Mouse (Mus musculus) neural tube, embryonic 12.5 days (tissue): ENCODE data around the gene Ppp4r2. TPM values are rescaled to one million over a fixed set of nuclear protein-coding genes. Genes with fewer than 3 reads are reported as not detected.

ENCODE experiments used
- ATAC-seq: fragments of 200-750 bp; cut with Nextera tagmentation; 2 replicates; pipeline ENCODE4 v1.8.0; 2017; ENCODE audit warnings: low read depth, mild to moderate bottlenecking, moderate TSS enrichment, moderate library complexity; ENCODE audit not compliant: low FRiP score
- H3K27ac ChIP-seq: fragments of 300-500 bp; sonication (generic); 2 replicates; pipeline ENCODE4 v1.5.1; 2016
- H3K27me3 ChIP-seq: fragments of 300-500 bp; sonication (generic); replicated peaks from 2 replicates; pipeline ENCODE4 v1.6.1; 2016; ENCODE audit warnings: mild to moderate bottlenecking
- H3K36me3 ChIP-seq: fragments of 300-500 bp; sonication (generic); 2 replicates; pipeline ENCODE4 v1.6.1; 2016; ENCODE audit warnings: mild to moderate bottlenecking
- H3K4me1 ChIP-seq: fragments of 300-500 bp; sonication (generic); 2 replicates; pipeline ENCODE4 v1.6.1; 2016
- H3K4me2 ChIP-seq: fragments of 300-500 bp; sonication (generic); replicated peaks from 2 replicates; pipeline ENCODE4 v1.6.1; 2016; ENCODE audit warnings: mild to moderate bottlenecking
- H3K4me3 ChIP-seq: fragments of 300-500 bp; sonication (generic); 2 replicates; pipeline ENCODE4 v1.5.1; 2016
- H3K9ac ChIP-seq: fragments of 300-500 bp; sonication (generic); 2 replicates; pipeline ENCODE4 v1.6.1; 2016; ENCODE audit warnings: mild to moderate bottlenecking
- H3K9me3 ChIP-seq: fragments of 300-500 bp; sonication (generic); 2 replicates; pipeline ENCODE4 v1.6.1; 2016; ENCODE audit warnings: mild to moderate bottlenecking
- WGBS: fragments of 180-500 bp; shearing (Covaris S2); methylation state at CpG from one replicate; pipeline ENCODE4 v1.1.7; 2016; 5-methylcytosine and 5-hydroxymethylcytosine counted together
- polyA plus RNA-seq: library from polyadenylated mRNA; unstranded; fragments of >200 nt; fragmentation: Nextera tagmentation; extraction: Ambion mirVana; gene quantifications from 2 replicates; pipeline ENCODE4 v1.2.1, GENCODE M21; 2016

Gene Ppp4r2
- polyA plus RNA-seq, 1 experiment from 2014 or later = 25.2 TPM

DNA sequence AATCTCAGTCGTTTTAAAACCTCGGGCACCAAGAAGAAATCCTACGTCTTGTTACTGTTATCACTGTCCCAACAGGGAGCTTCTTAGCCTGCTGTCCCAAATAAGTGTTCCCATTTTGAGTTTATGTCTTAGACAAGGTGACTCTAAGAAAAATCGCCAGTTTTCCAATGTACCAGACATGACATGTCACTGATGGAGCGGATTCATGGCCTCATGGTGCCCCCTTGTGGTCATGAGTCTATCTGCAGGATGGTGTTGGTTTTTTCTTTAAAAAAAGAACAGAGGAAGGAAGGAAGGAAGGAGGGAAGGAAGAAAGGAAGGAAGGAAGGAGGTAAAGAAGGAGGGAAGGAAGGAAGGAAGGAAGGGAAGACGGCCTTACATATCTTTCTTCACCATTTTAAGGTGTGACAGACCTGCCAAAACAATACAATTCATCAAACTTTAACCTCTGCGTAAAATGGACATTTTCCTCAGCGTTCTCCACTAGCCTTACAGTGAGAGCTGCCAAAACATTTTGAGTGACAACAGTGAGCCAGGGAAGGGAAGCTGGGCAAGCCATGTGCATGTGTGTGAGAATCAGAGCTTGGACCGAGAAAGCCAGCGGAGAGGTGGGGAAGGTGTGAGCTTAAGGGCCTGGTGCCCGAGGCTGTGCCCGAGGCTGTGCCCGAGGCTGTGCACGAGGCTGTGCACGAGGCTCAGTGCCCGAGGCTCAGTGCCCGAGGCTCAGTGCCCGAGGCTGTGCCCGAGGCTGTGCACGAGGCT, 42.6 kb downstream of the Ppp4r2 start:
- 71% methylated on average over 20 of the region's 20 CpGs for WGBS
- Histone ChIP-seq H3K4me1 (no peaks in the 10 kb centered on the region), H3K4me3 (no peak overlapping the region), H3K4me2 (no peak overlapping the region), H3K9me3 (0 out of 2 replicates have a peak, but pooled peaks cover 6% of the 10 kb centered on the region), H3K27me3 (no peaks in the 10 kb centered on the region), H3K27ac (no peak overlapping the region), H3K36me3 (no peaks in the 10 kb centered on the region), H3K9ac (no peak overlapping the region)
- ATAC-seq = no peak

DNA sequence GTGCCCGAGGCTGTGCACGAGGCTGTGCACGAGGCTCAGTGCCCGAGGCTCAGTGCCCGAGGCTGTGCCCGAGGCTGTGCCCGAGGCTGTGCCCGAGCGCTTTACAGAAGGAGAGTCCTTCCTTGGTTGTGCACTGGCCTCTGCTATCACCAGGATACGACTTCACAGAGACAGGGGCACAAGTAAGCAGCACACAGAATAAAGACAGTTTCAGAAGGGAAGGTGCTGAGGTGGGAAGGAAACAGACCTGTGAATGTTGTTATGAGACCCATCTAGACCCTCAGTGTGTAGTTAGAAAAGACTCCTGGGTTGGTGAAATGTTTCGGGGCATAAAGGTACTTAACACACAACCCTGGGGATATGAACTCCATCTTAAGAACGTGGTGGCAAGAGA, 43.2 kb downstream of the Ppp4r2 start:
- no peak for ATAC-seq
- 90% methylated on average over 12 of the region's 12 CpGs for WGBS

DNA sequence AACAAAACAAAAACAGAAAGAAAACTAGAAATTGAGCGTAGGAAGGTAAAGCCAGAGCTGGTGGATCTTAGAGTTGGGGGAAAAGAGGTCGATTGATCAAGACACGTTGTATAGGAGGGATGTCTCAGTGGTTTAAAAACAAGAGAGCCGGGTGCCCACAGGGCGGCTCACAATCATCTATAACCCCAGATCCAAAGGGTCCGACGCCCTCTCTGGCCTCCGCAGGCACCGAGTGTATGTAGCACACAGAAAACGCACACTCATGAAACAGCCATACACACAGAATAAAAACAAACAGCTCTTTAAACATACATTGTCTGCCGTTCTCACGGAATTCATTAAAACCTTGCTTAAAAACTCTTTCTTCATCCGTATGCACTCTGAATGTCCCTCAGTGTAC, 45.1 kb downstream of the Ppp4r2 start:
- 86% methylated on average over 13 of the region's 13 CpGs for WGBS
- Histone ChIP-seq H3K4me2 (no peak overlapping the region), H3K4me1 (no peaks in the 10 kb centered on the region; the same call in 1 of the 2 replicates), H3K36me3 (no peaks in the 10 kb centered on the region), H3K27ac (no peak overlapping the region), H3K9me3 (0 out of 2 replicates have a peak, but pooled peaks cover 6% of the 10 kb centered on the region), H3K4me3 (no peak overlapping the region), H3K9ac (no peak overlapping the region), H3K27me3 (0 out of 2 replicates have a peak, but pooled peaks cover 4% of the 10 kb centered on the region)
- ATAC-seq = no peak

More for the DNA sequence above, 43.2 kb downstream of the Ppp4r2 start:
- no peak overlapping the region for H3K9ac ChIP-seq
- H3K4me1 ChIP-seq = no peaks in the 10 kb centered on the region; the same call in 1 of the 2 replicates
- no peak overlapping the region for H3K27ac ChIP-seq
- H3K4me2 ChIP-seq = no peak overlapping the region
- 0 out of 2 replicates have a peak, but pooled peaks cover 3% of the 10 kb centered on the region for H3K27me3 ChIP-seq
- no peaks in the 10 kb centered on the region for H3K36me3 ChIP-seq
- H3K4me3 ChIP-seq = no peak overlapping the region
- 0 out of 2 replicates have a peak, but pooled peaks cover 6% of the 10 kb centered on the region for H3K9me3 ChIP-seq

DNA sequence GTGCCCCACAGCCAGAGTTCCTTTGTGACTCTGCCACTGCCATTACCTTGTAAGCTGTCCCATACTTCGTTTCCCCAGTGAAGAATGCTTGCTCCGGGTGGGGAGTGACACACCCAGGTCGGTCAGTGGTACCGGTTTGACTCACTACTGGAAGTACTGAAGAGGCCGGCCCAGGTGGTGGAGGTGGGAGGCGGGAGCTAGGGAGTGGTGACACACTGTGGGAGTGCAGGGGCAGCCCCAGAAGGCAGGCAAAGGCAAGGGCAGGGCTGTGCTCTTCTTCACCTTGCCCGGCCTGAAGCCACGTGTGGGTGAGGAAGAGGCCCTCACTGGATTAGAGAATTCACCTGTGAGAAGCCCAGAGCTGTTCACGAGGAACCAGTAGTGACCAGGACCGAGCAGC, 46.2 kb downstream of the Ppp4r2 start:
- Histone ChIP-seq H3K27ac (no peak overlapping the region), H3K9ac (no peak overlapping the region), H3K27me3 (0 out of 2 replicates have a peak, but pooled peaks cover 4% of the 10 kb centered on the region), H3K36me3 (no peaks in the 10 kb centered on the region), H3K9me3 (0 out of 2 replicates have a peak, but pooled peaks cover 6% of the 10 kb centered on the region), H3K4me3 (no peak overlapping the region), H3K4me1 (no peaks in the 10 kb centered on the region; the same call in 1 of the 2 replicates), H3K4me2 (no peak overlapping the region)
- no peak for ATAC-seq
- WGBS = 55% methylated on average over 10 of the region's 10 CpGs

DNA sequence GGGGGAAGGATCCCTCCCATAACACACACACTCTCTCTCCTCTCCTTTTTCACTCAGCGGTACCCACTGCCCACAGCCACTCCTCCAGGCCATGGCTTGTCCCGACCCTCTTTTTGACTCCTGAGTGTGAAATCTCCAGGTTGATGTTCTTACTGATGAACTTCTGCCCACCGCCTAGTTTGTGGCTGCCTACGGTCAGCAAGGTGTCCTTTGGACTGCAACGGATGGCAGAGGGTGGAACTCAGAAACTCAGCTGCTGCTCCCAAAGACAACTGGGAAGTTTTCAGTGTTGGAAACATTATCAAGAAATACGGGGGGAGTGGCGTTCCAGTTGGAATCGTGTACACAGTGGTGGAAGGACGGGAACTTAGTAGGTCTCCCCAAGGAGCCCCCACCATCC, 48.2 kb downstream of the Ppp4r2 start:
- no peaks in the 10 kb centered on the region for H3K36me3 ChIP-seq
- no peak overlapping the region for H3K27ac ChIP-seq
- no peaks in the 10 kb centered on the region; the same call in none of the 2 replicates for H3K4me1 ChIP-seq
- H3K9ac ChIP-seq = no peak overlapping the region
- whole genome bisulfite sequencing = 92% methylated on average over 9 of the region's 9 CpGs
- 0 out of 2 replicates have a peak, but pooled peaks cover 6% of the 10 kb centered on the region for H3K9me3 ChIP-seq
- H3K4me2 ChIP-seq = no peak overlapping the region
- 0 out of 2 replicates have a peak, but pooled peaks cover 4% of the 10 kb centered on the region for H3K27me3 ChIP-seq
- no peak overlapping the region for H3K4me3 ChIP-seq
- ATAC-seq = no peak

DNA sequence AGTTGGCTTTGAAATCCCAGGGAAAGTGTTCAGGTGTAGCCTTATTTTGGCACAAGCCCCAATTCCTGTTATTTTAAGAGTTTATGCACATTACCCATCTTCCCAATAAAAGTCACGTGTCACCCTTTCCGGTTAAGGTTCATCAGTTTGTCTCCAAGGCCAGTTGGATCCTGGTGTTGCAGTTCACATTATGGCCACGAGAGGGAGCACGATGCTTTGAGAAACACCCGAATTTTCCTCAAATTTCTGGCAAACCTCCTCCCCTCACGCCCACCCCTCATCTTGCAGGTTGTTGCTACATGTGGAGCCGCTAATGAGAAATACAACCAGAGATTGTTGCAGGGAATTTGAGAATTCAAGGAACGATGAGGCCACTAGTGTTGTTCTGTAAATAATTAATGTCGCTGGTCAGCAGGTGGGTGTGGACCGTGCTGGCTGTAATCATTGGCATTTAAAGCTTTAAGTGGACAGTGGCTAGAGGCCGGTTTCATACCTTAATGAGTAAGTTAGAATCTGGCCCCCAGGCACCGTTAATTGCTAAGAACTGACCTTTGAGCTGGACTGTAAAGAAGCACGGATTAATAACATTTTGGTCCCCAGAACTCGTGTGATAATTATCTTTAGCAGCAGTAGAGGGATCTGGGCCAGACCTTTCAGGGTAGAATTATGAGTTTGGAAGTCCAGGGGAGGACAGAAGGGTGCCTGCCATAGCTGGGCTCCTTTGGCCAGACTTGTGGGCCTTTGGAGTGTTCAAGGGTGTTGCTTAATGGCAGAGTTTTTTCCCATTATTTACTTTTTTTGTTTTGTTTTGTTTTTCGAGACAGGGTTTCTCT, 49.2 kb downstream of the Ppp4r2 start:
- Histone ChIP-seq H3K4me2 (peak overlapping the region; percentile 32), H3K9me3 (0 out of 2 replicates have a peak, but pooled peaks cover 3% of the 10 kb centered on the region), H3K27ac (no peak overlapping the region), H3K4me1 (no peaks in the 10 kb centered on the region; the same call in none of the 2 replicates), H3K9ac (no peak overlapping the region), H3K4me3 (no peak overlapping the region), H3K27me3 (0 out of 2 replicates have a peak, but pooled peaks cover 4% of the 10 kb centered on the region), H3K36me3 (no peaks in the 10 kb centered on the region)
- 14% methylated on average over 15 of the region's 15 CpGs for WGBS
- ATAC-seq = no peak

DNA sequence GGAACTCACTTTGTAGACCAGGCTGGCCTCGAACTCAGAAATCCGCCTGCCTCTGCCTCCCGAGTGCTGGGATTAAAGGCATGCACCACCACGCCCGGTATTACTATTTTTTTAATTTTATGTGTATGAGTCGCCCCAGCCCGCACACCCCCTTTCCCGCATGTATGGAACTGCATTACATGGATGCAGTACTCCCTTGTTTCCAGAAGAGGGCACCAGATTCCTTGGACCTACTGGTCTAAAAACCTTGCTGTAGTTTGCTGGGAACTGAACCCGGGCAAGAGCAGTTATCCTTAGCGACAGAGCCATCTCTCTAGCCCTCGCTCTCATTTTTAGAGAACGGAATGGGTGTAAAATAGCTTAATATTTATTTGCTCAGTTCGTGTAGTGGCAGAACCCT, 49.8 kb downstream of the Ppp4r2 start:
- Histone ChIP-seq H3K4me1 (no peaks in the 10 kb centered on the region; the same call in none of the 2 replicates), H3K9ac (no peak overlapping the region), H3K4me2 (no peak overlapping the region), H3K9me3 (no peaks in the 10 kb centered on the region), H3K27me3 (0 out of 2 replicates have a peak, but pooled peaks cover 4% of the 10 kb centered on the region), H3K27ac (no peak overlapping the region), H3K36me3 (no peaks in the 10 kb centered on the region), H3K4me3 (no peak overlapping the region)
- 55% methylated on average over 13 of the region's 13 CpGs for WGBS
- ATAC-seq = no peak

DNA sequence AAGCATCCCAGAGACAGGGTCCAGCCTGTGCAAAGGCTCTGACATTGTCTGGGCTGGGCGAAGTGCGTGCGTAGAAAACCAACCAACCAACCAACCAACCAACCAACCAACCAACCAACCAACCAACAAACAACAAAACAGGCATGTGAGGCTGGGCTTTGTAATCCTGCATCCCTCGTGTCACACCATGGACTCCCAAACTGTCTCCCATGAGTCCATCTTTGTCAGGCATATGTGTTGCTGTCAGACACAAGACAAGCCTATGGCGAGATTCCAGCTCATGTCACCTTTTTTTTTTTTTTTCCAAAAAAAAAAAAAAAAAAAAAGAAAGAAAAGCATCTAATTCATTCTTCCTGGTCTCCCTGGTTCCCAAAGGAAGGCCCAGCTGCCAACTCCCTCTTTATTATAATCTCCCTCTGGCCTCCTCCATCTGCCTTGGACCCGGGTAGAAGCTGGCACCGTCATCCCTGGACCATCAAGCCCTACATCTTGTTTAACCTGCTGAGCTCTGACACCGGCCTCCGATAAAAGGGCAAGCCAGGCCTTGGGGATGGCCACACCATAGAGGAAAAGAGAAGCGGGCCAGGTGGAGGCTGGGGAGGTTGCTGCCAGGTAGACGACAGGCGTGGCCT, 51.3 kb downstream of the Ppp4r2 start:
- Histone ChIP-seq H3K4me2 (no peak overlapping the region), H3K27ac (no peak overlapping the region), H3K4me1 (no peaks in the 10 kb centered on the region; the same call in none of the 2 replicates), H3K9ac (no peak overlapping the region), H3K27me3 (0 out of 2 replicates have a peak, but pooled peaks cover 4% of the 10 kb centered on the region), H3K9me3 (no peaks in the 10 kb centered on the region), H3K4me3 (no peak overlapping the region), H3K36me3 (no peaks in the 10 kb centered on the region)
- 89% methylated on average over 12 of the region's 12 CpGs for WGBS
- ATAC-seq = no peak

DNA sequence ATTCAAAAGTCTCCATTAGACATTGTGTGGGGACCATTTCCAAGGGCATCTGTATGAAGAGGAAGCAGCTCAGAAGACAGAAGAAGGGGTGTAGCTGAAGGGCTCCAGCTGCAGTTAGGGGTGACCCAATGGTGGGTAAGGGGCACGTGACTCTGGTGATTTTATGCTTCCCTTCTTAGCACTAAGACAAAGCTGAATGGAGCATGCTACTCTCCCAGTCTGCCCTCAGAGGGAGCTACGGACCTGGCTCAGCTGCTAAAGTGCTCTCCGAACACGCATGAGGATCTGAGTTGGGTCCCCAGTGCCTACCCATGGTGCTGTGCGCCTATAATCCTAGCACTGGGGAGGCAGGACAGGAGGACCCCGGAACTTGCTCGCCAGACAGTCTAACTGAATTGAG, 52.0 kb downstream of the Ppp4r2 start:
- Histone ChIP-seq H3K36me3 (no peaks in the 10 kb centered on the region), H3K9ac (no peak overlapping the region), H3K27me3 (0 out of 2 replicates have a peak, but pooled peaks cover 4% of the 10 kb centered on the region), H3K27ac (no peak overlapping the region), H3K4me3 (no peak overlapping the region), H3K9me3 (no peaks in the 10 kb centered on the region), H3K4me1 (no peaks in the 10 kb centered on the region; the same call in none of the 2 replicates), H3K4me2 (no peak overlapping the region)
- 58% methylated on average over 7 of the region's 7 CpGs for WGBS
- ATAC-seq = no peak

DNA sequence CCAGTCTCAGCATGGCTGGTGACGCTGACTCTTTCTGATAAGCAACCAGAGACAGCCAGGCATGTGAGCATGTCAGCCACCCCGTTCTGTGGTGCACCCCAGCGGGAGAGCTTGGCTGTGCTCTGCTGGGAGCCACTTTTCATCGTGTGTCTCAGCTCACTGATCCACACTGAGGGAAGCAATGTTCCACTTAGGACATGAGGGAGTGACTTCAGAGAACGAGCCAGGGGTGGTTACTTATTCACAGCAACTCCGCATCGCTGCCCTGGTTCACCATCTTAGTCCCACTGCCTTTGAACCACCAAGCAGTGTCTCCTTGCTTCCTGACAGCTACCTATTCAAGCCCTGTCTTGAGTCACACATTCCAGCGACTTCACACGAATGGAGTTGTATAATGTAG, 53.6 kb downstream of the Ppp4r2 start:
- Histone ChIP-seq H3K27ac (no peak overlapping the region), H3K36me3 (no peaks in the 10 kb centered on the region), H3K9ac (no peak overlapping the region), H3K4me1 (no peaks in the 10 kb centered on the region; the same call in 1 of the 2 replicates), H3K27me3 (no peaks in the 10 kb centered on the region), H3K4me2 (no peak overlapping the region), H3K9me3 (no peaks in the 10 kb centered on the region), H3K4me3 (no peak overlapping the region)
- no peak for ATAC-seq
- 88% methylated on average over 9 of the region's 9 CpGs for WGBS

DNA sequence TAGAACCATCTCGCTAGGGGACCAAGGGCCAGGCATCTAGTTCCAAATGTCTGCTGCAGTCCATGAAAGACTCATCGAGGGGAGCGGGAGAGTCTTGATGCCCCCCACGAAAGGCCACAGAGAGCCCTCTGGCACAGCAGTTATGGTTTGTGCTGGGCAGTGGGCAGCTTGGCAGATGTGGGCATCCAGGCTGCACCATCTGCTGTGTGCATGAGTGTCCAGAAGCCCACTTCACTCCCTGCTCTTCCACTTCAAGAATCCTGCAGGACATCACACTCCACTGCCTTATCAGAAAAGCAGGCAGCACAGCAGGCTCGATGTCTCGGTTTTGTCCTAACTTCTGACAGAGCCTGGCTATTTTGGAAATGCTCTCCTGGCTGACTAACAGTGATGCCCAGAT, 55.9 kb downstream of the Ppp4r2 start:
- no peak overlapping the region for H3K4me2 ChIP-seq
- no peaks in the 10 kb centered on the region for H3K36me3 ChIP-seq
- H3K4me1 ChIP-seq = no peaks in the 10 kb centered on the region; the same call in 1 of the 2 replicates
- no peaks in the 10 kb centered on the region for H3K27me3 ChIP-seq
- H3K9ac ChIP-seq = no peak overlapping the region
- whole genome bisulfite sequencing = 90% methylated on average over 6 of the region's 6 CpGs
- no peak overlapping the region for H3K4me3 ChIP-seq
- no peaks in the 10 kb centered on the region for H3K9me3 ChIP-seq
- no peak for ATAC-seq
- no peak overlapping the region for H3K27ac ChIP-seq
